Mouse (Mus musculus) cerebellum, adult 2 months (tissue): ENCODE data around the gene Sel1l3. TPM values are rescaled to one million over a fixed set of nuclear protein-coding genes. Genes with fewer than 3 reads are reported as not detected.

Experiments
- DNase-seq, 2 experiments: peaks; one replicate each; pipeline ENCODE4 v3.0.0; 2021
- H3K27ac ChIP-seq: fragments of 200-500 bp; 2 replicates; pipeline ENCODE4 v1.5.1; 2012; ENCODE audit warnings: low read length, control low read depth, inconsistent platforms; ENCODE audit not compliant: insufficient read depth
- H3K27me3 ChIP-seq: fragments of 200-500 bp; 2 replicates; pipeline ENCODE4 v1.6.1; 2012; ENCODE audit warnings: inconsistent platforms, mild to moderate bottlenecking, low read length, moderate library complexity; ENCODE audit not compliant: control insufficient read depth, insufficient read depth
- H3K4me1 ChIP-seq: fragments of 200-500 bp; 2 replicates; pipeline ENCODE4 v1.6.1; 2011; ENCODE audit warnings: low read length; ENCODE audit not compliant: control insufficient read depth, insufficient read depth
- H3K4me3 ChIP-seq: fragments of 200-500 bp; replicated peaks from 2 replicates; pipeline ENCODE3; 2011; ENCODE audit warnings: mild to moderate bottlenecking, low read depth, low read length, control low read depth; ENCODE audit not compliant: insufficient read depth
- CTCF ChIP-seq: fragments of 200-500 bp; IDR thresholded peaks from 2 replicates; pipeline ENCODE4 v1.5.1; 2011; ENCODE audit warnings: low read depth, mild to moderate bottlenecking, control low read depth, low read length, moderate library complexity, borderline replicate concordance; ENCODE audit not compliant: insufficient read depth
- POLR2A ChIP-seq: fragments of 200-500 bp; IDR thresholded peaks from 2 replicates; pipeline ENCODE4 v1.6.1; 2011; ENCODE audit warnings: low read length, control low read depth, borderline replicate concordance; ENCODE audit not compliant: insufficient read depth
- WGBS: fragments of 180-500 bp; shearing (Covaris S2); methylation state at CpG from one replicate; pipeline ENCODE4 v1.1.7; 2018; 5-methylcytosine and 5-hydroxymethylcytosine counted together
- polyA plus RNA-seq: library from polyadenylated mRNA; depleted of rRNA; stranded (reverse); fragments of >200 nt; gene quantifications from 2 replicates; pipeline ENCODE4 v1.2.3, GENCODE M21; 2012

The Sel1l3 gene
- polyA plus RNA-seq, 1 experiment = 70.8 TPM

GRCm38 (mm10) chr5:53167564-53167963, 46.2 kb downstream of the Sel1l3 start:
- 91% methylated on average over 4 of the region's 4 CpGs for WGBS
- DNase-seq = no peak

DNA sequence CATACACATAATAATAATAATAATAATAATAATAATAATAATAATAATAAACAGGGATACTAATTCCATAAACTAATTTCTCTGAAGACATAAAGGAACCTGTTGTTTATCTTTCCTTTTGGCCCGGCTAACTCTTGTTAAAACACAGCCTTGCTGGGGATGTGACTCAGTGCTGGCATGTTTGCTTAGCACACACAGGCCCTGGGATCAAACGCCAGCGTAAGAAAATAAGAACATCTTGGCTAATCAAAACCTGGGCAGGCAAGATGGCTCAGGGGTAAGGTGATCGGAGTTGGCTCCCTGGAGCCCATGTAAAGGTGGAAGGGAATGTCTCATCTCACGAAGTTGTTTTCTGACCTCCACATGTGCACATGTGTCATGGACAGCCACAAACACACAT, 48.1 kb downstream of the Sel1l3 start:
- 75% methylated on average over 5 of the region's 5 CpGs for WGBS
- no peak overlapping the region for H3K4me3 ChIP-seq
- TF ChIP-seq POLR2A = no peak
- TF ChIP-seq CTCF = no peak
- peaks cover 27% of the 10 kb centered on the region for H3K4me1 ChIP-seq
- DNase-seq = no peak
- no peaks in the 10 kb centered on the region for H3K27me3 ChIP-seq
- H3K27ac ChIP-seq = no peak overlapping the region

More at GRCm38 (mm10) chr5:53167564-53167963, 46.2 kb downstream of the Sel1l3 start:
- peaks cover 33% of the 10 kb centered on the region for H3K4me1 ChIP-seq
- TF ChIP-seq CTCF = no peak
- TF ChIP-seq POLR2A = no peak
- no peak overlapping the region for H3K27ac ChIP-seq
- no peaks in the 10 kb centered on the region for H3K27me3 ChIP-seq
- H3K4me3 ChIP-seq = no peak overlapping the region

GRCm38 (mm10) chr5:53162436-53162835, 51.3 kb downstream of the Sel1l3 start:
- Histone ChIP-seq H3K4me1 (peaks cover 33% of the 10 kb centered on the region), H3K4me3 (no peak overlapping the region), H3K27ac (peak overlapping the region; percentile 80), H3K27me3 (no peaks in the 10 kb centered on the region)
- TF ChIP-seq POLR2A = no peak
- no peak for TF ChIP-seq CTCF
- peak; percentile 60 to 62 for DNase-seq
- WGBS = 38% methylated on average over 8 of the region's 8 CpGs

DNA sequence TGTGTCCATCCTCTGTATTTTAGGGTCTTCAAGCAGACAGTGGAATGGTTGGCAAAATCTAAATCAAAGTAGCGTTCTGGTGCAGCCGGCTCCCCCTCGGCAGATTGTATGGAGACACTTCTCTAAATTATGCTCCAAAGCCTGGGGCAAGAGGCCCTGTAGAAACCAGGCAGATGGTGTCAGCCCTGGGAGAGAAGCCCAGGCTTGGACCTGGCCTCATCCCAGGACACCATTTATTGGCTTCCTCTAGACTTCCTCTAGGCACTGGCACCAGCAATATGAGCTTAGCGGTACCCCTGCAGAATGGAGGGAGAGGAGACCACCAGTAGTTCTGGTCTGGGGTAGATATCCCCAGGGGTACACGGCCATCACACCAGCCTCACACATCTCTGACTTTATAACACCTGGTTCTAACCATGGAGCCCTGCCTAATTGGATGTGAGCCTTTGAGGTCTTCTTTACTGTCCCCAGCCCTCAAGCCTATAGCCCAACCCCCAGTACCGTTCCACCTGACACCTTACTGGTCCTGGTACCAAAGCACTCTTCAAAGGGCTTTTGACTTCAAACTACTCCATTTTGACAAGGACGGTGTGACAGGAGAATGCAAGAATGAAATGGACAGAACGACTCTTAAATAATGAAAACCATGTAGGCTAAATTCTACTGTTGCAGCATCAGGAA, 52.1 kb downstream of the Sel1l3 start:
- H3K27ac ChIP-seq = peak overlapping the region; percentile 80
- TF ChIP-seq POLR2A (no peak; the same call in 1 of the 2 replicates), CTCF (no peak)
- peak; percentile 94 to 97 for DNase-seq

DNA sequence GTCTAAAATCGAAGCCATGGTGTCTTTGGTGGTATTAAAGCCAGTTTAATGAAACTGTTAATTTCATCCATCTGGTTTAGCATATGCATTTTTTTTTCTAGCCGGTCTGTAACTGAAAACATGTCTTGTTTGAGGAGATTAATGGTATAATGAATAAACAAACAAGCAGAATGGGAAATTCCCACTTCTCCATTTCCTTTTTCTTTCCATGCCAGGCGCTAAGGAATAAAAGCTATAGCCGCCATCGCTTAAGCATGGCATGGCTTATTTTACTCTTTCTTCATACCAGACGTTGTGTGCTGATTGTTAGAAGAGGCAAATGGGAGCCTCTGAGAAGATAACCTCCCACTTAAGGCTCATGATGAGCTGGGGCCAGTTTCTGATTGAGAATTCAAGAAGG, 53.5 kb downstream of the Sel1l3 start:
- Histone ChIP-seq H3K27ac (peak overlapping the region; percentile 80), H3K4me1 (peaks cover 37% of the 10 kb centered on the region), H3K4me3 (no peak overlapping the region), H3K27me3 (no peaks in the 10 kb centered on the region)
- no peak for DNase-seq
- WGBS = 75% methylated on average over 6 of the region's 6 CpGs
- no peak for TF ChIP-seq POLR2A
- TF ChIP-seq CTCF = no peak

More for the DNA sequence above, 52.1 kb downstream of the Sel1l3 start:
- H3K4me3 ChIP-seq = no peak overlapping the region
- H3K4me1 ChIP-seq = peaks cover 33% of the 10 kb centered on the region
- 18% methylated on average over 8 of the region's 8 CpGs for WGBS
- no peaks in the 10 kb centered on the region for H3K27me3 ChIP-seq

GRCm38 (mm10) chr5:53159631-53160030, 54.1 kb downstream of the Sel1l3 start:
- 22% methylated on average over 4 of the region's 4 CpGs for WGBS
- peak overlapping the region; percentile 68 for H3K27ac ChIP-seq
- no peak overlapping the region for H3K4me3 ChIP-seq
- no peaks in the 10 kb centered on the region for H3K27me3 ChIP-seq
- DNase-seq = peak in 1 of 2 experiments; percentile 62
- no peak for TF ChIP-seq CTCF
- TF ChIP-seq POLR2A = no peak
- peaks cover 39% of the 10 kb centered on the region for H3K4me1 ChIP-seq

DNA sequence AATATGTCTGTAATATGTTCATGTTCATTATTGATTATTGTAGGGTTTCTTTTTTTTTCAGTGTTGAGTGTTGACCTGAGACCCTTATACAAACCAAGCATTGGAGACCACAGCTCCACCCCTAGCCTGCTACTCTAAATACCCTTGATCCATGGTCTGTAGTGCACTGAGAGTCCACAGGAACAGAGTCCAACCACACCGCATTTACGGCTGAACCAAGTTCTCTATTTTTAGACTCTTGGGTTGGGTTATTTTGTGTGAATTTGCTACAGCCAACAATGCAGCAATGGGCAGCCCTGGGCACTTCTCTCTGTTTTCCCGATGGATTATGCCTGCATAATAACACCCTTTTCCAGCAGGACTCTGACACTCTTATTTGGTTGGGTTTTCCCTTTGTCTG, 54.6 kb downstream of the Sel1l3 start:
- H3K4me1 ChIP-seq = peaks cover 42% of the 10 kb centered on the region
- no peak for DNase-seq
- H3K27ac ChIP-seq = peak overlapping the region; percentile 68
- 12% methylated on average over 3 of the region's 3 CpGs for WGBS
- TF ChIP-seq CTCF = no peak
- no peak for TF ChIP-seq POLR2A
- H3K27me3 ChIP-seq = no peaks in the 10 kb centered on the region
- H3K4me3 ChIP-seq = no peak overlapping the region

DNA sequence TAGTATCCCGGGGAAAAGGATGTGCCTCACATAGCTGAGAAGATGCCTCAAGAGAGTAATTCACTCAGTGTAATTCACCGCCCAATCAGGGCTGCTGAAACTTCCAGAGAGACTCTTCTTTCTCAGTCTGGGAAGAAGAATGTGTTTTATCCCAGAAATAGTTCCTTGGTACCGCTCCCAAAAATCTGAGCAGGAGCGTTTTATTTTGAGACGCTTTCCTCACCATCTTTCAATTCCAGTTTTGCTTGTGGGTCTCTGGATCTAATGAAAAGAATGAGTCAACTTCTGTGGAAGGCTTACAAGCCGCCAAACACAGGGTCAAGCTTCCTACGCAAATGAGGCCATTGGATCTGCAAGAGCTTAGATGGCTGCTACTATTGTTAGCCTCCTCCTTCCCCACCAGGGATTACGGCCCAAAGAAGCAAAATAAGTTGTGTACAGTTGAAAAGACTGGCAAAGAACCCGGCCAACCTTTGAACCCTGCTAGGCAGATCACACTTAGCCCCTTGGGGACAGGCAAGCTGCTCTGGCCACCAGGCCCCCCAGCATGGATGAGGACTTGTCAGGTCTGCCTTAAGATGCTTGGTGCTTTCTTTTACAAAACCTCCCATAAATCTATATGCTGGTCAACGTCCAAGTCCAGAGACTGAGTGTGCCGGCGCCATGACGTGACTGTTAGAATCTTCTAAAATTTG, 57.6 kb downstream of the Sel1l3 start:
- Histone ChIP-seq H3K4me3 (no peak overlapping the region), H3K27ac (peak overlapping the region; percentile 15; the same call in 1 of the 2 replicates), H3K4me1 (peaks cover 38% of the 10 kb centered on the region), H3K27me3 (no peaks in the 10 kb centered on the region)
- 76% methylated on average over 13 of the region's 13 CpGs for WGBS
- DNase-seq = no peak
- no peak for TF ChIP-seq CTCF
- no peak for TF ChIP-seq POLR2A

DNA sequence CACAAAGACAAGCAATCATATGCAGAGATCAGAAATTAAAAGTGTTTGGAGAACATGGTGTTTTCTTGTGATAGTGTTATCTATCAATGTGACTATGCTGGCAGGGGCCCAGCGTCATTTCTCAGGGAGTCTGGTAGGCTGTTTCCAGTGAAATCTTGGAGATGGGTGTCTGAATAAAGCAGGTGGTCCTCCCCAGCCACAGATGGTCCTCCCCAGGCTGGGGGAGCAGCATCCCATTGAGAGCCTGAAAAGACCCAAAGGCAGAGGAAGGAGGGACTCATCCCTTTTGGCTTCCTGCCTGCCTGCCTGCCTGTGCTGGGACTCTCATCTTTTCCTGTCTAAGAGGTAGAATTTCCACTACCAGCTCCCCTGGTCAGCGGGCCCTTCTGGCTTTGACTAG, 59.2 kb downstream of the Sel1l3 start:
- Histone ChIP-seq H3K4me3 (no peak overlapping the region), H3K27ac (peak overlapping the region; percentile 77; the same call in 1 of the 2 replicates), H3K27me3 (no peaks in the 10 kb centered on the region), H3K4me1 (peaks cover 35% of the 10 kb centered on the region)
- peak; percentile 63 to 69 for DNase-seq
- WGBS = 11% methylated on average over 2 of the region's 2 CpGs
- TF ChIP-seq CTCF = no peak
- no peak for TF ChIP-seq POLR2A
